Mouse (Mus musculus): ENCODE data around the gene Shroom4. TPM values are rescaled to one million over a fixed set of nuclear protein-coding genes. Genes with fewer than 3 reads are reported as not detected.

Gene Shroom4
- 0.35 and 0.49 TPM in 2 replicates for polyA plus RNA-seq (2012; rRNA removed)

DNA sequence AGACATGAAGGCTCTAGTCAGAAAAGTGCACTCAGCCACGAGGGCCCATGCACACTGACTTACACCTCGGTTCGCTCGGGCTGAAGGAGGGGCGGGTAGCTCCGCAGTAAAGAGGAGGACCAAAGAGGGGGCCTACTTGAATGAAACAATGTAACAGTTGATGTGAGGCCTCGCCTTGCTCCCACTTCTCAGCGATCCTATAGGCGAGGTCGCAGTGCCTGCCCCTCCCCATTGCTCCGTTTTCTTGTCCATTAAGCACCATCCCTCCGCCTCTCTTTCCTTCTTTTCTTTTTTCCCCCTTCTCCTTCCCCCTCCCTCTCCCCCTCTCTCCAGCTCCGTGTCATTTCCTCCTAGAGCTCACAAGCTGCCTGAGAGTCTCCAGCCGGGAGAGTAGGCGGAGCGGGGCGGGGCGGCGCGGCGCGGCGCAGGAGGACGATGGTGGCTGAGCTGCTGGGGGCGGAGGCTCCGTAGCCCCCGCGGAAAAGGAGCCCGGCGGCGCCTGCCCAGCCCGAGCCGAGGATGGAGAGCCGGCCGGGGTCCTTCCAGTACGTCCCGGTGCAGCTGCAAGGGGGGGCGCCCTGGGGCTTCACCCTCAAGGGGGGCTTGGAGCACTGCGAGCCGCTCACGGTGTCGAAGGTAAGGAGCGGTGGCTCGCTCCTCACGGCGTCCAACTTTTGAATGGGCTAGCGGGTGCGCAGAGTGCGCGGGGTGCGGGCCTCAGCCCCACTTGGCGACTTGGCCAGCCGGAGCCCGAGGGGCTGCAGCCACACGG, at the start of gene Shroom4:
TSS of gene Shroom4 (plus strand) at position 229 of the 772 bp plus-strand sequence.
- H3K27ac ChIP-seq (ENCODE audit: control insufficient read depth, insufficient read depth, low read depth, low read length), result peak within 1 kb of the TSS; percentile 17; the same call in 1 of the 2 replicates
- H3K4me1 ChIP-seq (ENCODE audit: control insufficient read depth, insufficient read depth, low read length), result peaks cover 4% of the 10 kb centered on the region; the same call in 1 of the 2 replicates
- H3K4me3 ChIP-seq (ENCODE audit: control insufficient read depth, low read depth, low read length), result peak within 1 kb of the TSS; percentile 72
- no peaks in the 10 kb centered on the region for H3K27me3 ChIP-seq (ENCODE audit: control insufficient read depth, insufficient read depth, low read length)
- H3K36me3 ChIP-seq (ENCODE audit: control insufficient read depth, insufficient read depth, low read length), result no peaks in the 10 kb centered on the region
- TF ChIP-seq POLR2A (IDR thresholded peaks at IDR 0.05; ENCODE audit: control insufficient read depth, low read depth, low read length) (no peak), CTCF (IDR thresholded peaks at IDR 0.05; ENCODE audit: control insufficient read depth, insufficient read depth, insufficient replicate concordance, low read depth, low read length) (no peak)

DNA sequence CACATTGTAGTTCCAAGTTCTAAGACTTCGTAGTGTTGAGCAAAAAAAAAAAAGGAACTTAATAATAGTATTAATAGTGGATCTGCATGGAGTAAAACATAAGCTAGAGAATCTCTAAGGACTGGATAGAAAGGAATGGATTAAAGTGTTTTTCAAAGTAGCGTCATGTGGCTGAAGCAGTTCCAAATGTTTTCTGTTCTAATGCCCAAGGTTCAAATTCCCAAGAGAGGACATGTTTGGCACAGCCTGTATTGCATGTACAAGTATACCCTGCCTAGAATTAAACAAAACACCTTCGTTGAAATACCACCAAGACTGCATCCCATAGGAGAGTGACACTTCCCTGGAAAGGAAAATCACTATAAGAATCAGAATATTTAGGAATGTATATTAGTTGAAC, 42.8 kb upstream of the Shroom4 start:
- no peaks in the 10 kb centered on the region for H3K4me1 ChIP-seq (ENCODE audit: control insufficient read depth, insufficient read depth, low read length)

DNA sequence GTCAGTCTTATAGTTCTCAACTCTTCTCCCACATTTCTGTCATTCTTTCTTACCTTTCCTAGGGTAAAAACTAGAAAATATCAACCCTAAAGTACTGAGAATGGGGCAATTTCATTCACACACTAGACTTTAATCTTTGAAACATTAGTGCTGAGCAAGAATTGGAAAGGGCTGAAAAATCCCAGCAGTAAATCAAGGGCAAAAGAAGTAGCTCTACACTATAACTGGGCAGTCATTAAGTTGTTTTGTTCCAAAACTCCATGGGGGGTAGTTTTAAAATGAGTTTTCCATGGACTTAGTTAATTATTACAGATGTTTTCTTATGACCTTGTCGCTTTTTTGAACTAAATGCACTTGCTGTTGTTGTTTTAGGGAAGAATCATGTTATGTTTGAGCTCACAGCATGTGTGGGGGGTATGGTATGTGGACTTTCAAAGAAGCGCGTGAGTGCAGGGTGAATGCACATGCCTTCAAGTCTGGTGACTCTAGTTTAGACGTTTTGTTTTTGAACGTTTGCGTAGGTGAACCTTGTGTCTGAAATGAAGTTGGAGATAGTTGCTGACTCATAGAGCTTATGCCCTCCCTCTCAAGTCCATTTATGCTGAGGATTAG, 42.0 kb upstream of the Shroom4 start:
- Histone ChIP-seq H3K27ac (ENCODE audit: control insufficient read depth, insufficient read depth, low read depth, low read length) (no peak overlapping the region), H3K4me3 (ENCODE audit: control insufficient read depth, low read depth, low read length) (no peak overlapping the region), H3K27me3 (ENCODE audit: control insufficient read depth, insufficient read depth, low read length) (no peaks in the 10 kb centered on the region), H3K36me3 (ENCODE audit: control insufficient read depth, insufficient read depth, low read length) (no peaks in the 10 kb centered on the region), H3K4me1 (ENCODE audit: control insufficient read depth, insufficient read depth, low read length) (no peaks in the 10 kb centered on the region)
- TF ChIP-seq POLR2A (IDR thresholded peaks at IDR 0.05; ENCODE audit: control insufficient read depth, low read depth, low read length) (no peak), CTCF (IDR thresholded peaks at IDR 0.05; ENCODE audit: control insufficient read depth, insufficient read depth, insufficient replicate concordance, low read depth, low read length) (no peak)

More for the DNA sequence above, 42.8 kb upstream of the Shroom4 start:
- no peaks in the 10 kb centered on the region for H3K27me3 ChIP-seq (ENCODE audit: control insufficient read depth, insufficient read depth, low read length)
- no peak overlapping the region for H3K27ac ChIP-seq (ENCODE audit: control insufficient read depth, insufficient read depth, low read depth, low read length)
- TF ChIP-seq POLR2A (IDR thresholded peaks at IDR 0.05; ENCODE audit: control insufficient read depth, low read depth, low read length) (no peak), CTCF (IDR thresholded peaks at IDR 0.05; ENCODE audit: control insufficient read depth, insufficient read depth, insufficient replicate concordance, low read depth, low read length) (no peak)
- H3K4me3 ChIP-seq (ENCODE audit: control insufficient read depth, low read depth, low read length), result no peak overlapping the region
- H3K36me3 ChIP-seq (ENCODE audit: control insufficient read depth, insufficient read depth, low read length), result no peaks in the 10 kb centered on the region

DNA sequence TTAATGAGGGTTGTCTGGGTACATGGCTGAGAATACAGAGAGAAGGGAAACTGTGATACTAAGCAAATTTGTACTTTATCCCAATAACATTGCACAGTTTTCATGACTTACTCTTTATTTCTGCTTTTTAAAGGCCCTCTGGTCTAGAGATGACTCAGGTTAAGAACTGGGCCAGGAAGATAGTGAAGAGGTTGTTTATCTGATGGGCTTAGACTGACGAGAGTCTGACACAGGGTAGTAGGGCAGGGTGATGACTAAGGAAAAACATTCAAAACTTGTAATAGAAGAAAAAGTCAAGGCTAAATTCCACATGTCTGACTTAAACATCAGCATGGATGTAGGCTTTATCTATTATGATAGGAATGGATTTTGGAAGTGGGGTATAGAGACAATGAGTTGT, 30.8 kb upstream of the Shroom4 start:
- H3K36me3 ChIP-seq (ENCODE audit: control insufficient read depth, insufficient read depth, low read length), result no peaks in the 10 kb centered on the region
- no peaks in the 10 kb centered on the region for H3K27me3 ChIP-seq (ENCODE audit: control insufficient read depth, insufficient read depth, low read length)
- no peak for TF ChIP-seq POLR2A (IDR thresholded peaks at IDR 0.05; ENCODE audit: control insufficient read depth, low read depth, low read length)
- no peak for TF ChIP-seq CTCF (IDR thresholded peaks at IDR 0.05; ENCODE audit: control insufficient read depth, insufficient read depth, insufficient replicate concordance, low read depth, low read length)
- H3K4me1 ChIP-seq (ENCODE audit: control insufficient read depth, insufficient read depth, low read length), result no peaks in the 10 kb centered on the region
- no peak overlapping the region for H3K4me3 ChIP-seq (ENCODE audit: control insufficient read depth, low read depth, low read length)
- H3K27ac ChIP-seq (ENCODE audit: control insufficient read depth, insufficient read depth, low read depth, low read length), result no peak overlapping the region

GRCm38 (mm10) chrX:6370706-6371105, 28.9 kb upstream of the Shroom4 start:
- Histone ChIP-seq H3K27me3 (ENCODE audit: control insufficient read depth, insufficient read depth, low read length) (no peaks in the 10 kb centered on the region), H3K4me3 (ENCODE audit: control insufficient read depth, low read depth, low read length) (no peak overlapping the region), H3K27ac (ENCODE audit: control insufficient read depth, insufficient read depth, low read depth, low read length) (no peak overlapping the region), H3K4me1 (ENCODE audit: control insufficient read depth, insufficient read depth, low read length) (no peaks in the 10 kb centered on the region), H3K36me3 (ENCODE audit: control insufficient read depth, insufficient read depth, low read length) (no peaks in the 10 kb centered on the region)
- TF ChIP-seq POLR2A (IDR thresholded peaks at IDR 0.05; ENCODE audit: control insufficient read depth, low read depth, low read length), result no peak
- TF ChIP-seq CTCF (IDR thresholded peaks at IDR 0.05; ENCODE audit: control insufficient read depth, insufficient read depth, insufficient replicate concordance, low read depth, low read length), result no peak

DNA sequence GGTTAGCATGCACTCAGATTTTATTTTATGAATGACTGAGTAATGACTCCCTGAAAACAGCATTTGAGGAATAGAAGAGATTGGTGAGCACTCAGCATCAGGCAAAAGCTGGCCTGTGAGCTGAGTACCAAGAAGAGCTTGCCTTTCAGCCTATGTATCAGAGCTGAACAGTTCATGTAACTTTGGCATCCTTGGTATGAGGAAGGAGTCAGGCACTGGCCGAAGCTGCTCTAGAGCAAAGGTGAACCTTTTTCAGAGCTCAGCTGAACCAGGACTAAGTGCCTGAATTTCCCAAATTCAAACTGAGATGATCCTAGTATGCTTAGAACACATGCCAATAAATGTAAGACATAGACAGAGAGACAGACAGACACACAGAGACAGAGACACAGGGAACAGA, 5.8 kb upstream of the Shroom4 start:
- Histone ChIP-seq H3K27ac (ENCODE audit: control insufficient read depth, insufficient read depth, low read depth, low read length) (no peak overlapping the region), H3K36me3 (ENCODE audit: control insufficient read depth, insufficient read depth, low read length) (no peaks in the 10 kb centered on the region), H3K4me3 (ENCODE audit: control insufficient read depth, low read depth, low read length) (no peak overlapping the region), H3K27me3 (ENCODE audit: control insufficient read depth, insufficient read depth, low read length) (no peaks in the 10 kb centered on the region), H3K4me1 (ENCODE audit: control insufficient read depth, insufficient read depth, low read length) (no peaks in the 10 kb centered on the region)
- TF ChIP-seq POLR2A (IDR thresholded peaks at IDR 0.05; ENCODE audit: control insufficient read depth, low read depth, low read length) (no peak), CTCF (IDR thresholded peaks at IDR 0.05; ENCODE audit: control insufficient read depth, insufficient read depth, insufficient replicate concordance, low read depth, low read length) (no peak)

DNA sequence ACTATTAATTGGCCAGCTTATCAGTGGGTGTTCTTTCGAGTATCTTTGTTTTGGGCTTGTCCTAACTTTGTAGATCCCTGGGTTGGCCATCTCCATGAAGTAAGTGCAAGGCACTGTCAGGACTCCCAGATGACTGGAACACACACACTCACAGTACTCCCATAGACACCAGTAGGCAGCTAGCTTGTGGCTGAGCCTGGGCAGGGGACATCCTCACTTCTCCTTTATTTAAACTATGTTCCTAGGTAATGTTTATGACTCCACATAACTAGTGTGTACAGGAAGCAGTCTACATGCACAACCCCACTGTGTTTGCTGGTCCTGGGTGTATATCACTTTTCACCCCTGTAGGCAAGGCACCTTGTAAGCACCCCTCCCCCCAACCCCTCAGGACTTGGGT, 461 bp upstream of the Shroom4 start:
- Histone ChIP-seq H3K27me3 (ENCODE audit: control insufficient read depth, insufficient read depth, low read length) (no peaks in the 10 kb centered on the region), H3K36me3 (ENCODE audit: control insufficient read depth, insufficient read depth, low read length) (no peaks in the 10 kb centered on the region), H3K27ac (ENCODE audit: control insufficient read depth, insufficient read depth, low read depth, low read length) (no peak overlapping the region), H3K4me3 (ENCODE audit: control insufficient read depth, low read depth, low read length) (peak overlapping the region; percentile 72), H3K4me1 (ENCODE audit: control insufficient read depth, insufficient read depth, low read length) (peaks cover 4% of the 10 kb centered on the region; the same call in 1 of the 2 replicates)
- TF ChIP-seq CTCF (IDR thresholded peaks at IDR 0.05; ENCODE audit: control insufficient read depth, insufficient read depth, insufficient replicate concordance, low read depth, low read length) (no peak), POLR2A (IDR thresholded peaks at IDR 0.05; ENCODE audit: control insufficient read depth, low read depth, low read length) (no peak)

Data from testis, adult 2 months (tissue).